Comparison of ENCODE assay signal across 9 mouse cellular contexts in the genomic region with DNA sequence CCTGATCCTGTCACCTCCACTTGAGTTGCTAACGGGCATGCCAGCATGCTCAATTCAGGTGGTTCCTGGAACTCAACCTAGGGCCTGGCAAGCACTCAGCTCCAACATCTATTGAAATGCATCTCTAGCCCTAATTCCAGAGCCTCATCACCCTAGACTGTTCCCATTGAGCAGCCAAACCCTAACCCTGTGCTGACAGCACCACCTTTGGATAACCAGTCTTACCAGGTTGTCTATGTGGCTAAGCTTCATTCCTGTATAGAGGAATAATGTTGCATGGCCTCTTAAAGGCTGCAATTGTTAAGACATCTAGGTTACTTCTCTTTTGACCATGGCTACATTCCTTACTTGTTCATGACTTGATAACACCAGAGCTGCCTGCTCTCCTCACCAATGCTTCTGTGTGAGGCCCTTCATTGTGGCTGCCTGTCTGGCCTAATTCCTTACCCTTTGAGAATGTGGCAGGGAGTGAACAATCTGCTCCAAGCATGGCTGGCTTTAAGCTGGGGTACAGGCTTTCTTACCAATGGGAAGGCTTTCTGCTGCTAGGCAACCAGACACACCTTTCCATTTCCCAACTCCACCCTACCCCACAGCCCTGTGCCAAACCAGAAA. TPM values are rescaled to one million over a fixed set of nuclear protein-coding genes. Genes with fewer than 3 reads are reported as not detected.
DNase-seq lines count a peak whose midpoint lies in the region; ATAC-seq and TF ChIP-seq lines count a peak whose summit lies in the region.
"Had no signal": no experiment of that assay in that cellular context is flagged by ENCODE, and none has a peak within 500 bp of the region (broad histone marks: within the 10 kb centered on the region; RNA-seq: fewer than 3 reads in every experiment).

No protein-coding gene starts in this region.

- WGBS in heart, embryonic 11.5 days (ENCODE audit: insufficient replicate concordance), result 14% methylated on average over 1 of the region's 1 CpGs
- WGBS in forebrain, postnatal 0 days, result 6% methylated on average over 1 of the region's 1 CpGs
- WGBS in limb, embryonic 10.5 days, result 20% methylated on average over 1 of the region's 1 CpGs
- WGBS in midbrain, embryonic 14.5 days, result 33% methylated on average over 1 of the region's 1 CpGs

- no peaks in the 10 kb centered on the region for H3K9me3 ChIP-seq in heart, embryonic 11.5 days (replicated peaks; ENCODE audit: control insufficient read depth, low read length)
- no peaks in the 10 kb centered on the region for H3K9me3 ChIP-seq in forebrain, postnatal 0 days (ENCODE audit: low read length)
- H3K9me3 ChIP-seq in limb, embryonic 10.5 days (replicated peaks), result no peaks in the 10 kb centered on the region
- no peaks in the 10 kb centered on the region for H3K9me3 ChIP-seq in midbrain, embryonic 14.5 days (ENCODE audit: control insufficient read depth, low read length)

- peak overlapping the region; percentile 41 for H3K4me2 ChIP-seq in heart, embryonic 11.5 days
- peak overlapping the region; percentile 83 for H3K4me2 ChIP-seq in forebrain, postnatal 0 days (ENCODE audit: low read depth)
- peak overlapping the region; percentile 86 for H3K4me2 ChIP-seq in midbrain, embryonic 14.5 days (ENCODE audit: low read length)

- peak overlapping the region; percentile 31 for H3K9ac ChIP-seq in heart, embryonic 11.5 days (ENCODE audit: low read depth, low read length)
- peak overlapping the region; percentile 47 for H3K9ac ChIP-seq in forebrain, postnatal 0 days
- H3K9ac ChIP-seq in midbrain, embryonic 14.5 days (replicated peaks; ENCODE audit: low read length), result peak overlapping the region; percentile 36

- no peak for DNase-seq in heart, postnatal 36 days
- peak; percentile 75 for DNase-seq in NIH3T3 (ENCODE audit: low read depth)
- DNase-seq in forebrain, postnatal 0 days, result peak; percentile 25
- peak; percentile 63 for DNase-seq in limb, embryonic 10.5 days (ENCODE audit: low spot score)
- DNase-seq in midbrain, embryonic 14.5 days, result no peak
- DNase-seq in urinary bladder, postnatal 14 days (ENCODE audit: low spot score), result no peak
- no peak for DNase-seq in left cerebral cortex, adult 18-20 months (ENCODE audit: low spot score in 2 of 2)

- peaks cover 2% of the 10 kb centered on the region; the same call in 1 of the 2 replicates for H3K36me3 ChIP-seq in heart, embryonic 11.5 days (ENCODE audit: control insufficient read depth, insufficient read depth, low read length)
- peaks cover 15% of the 10 kb centered on the region for H3K36me3 ChIP-seq in forebrain, postnatal 0 days (ENCODE audit: insufficient read depth)
- H3K36me3 ChIP-seq in limb, embryonic 10.5 days, result peaks cover 23% of the 10 kb centered on the region
- peaks cover 28% of the 10 kb centered on the region for H3K36me3 ChIP-seq in midbrain, embryonic 14.5 days (ENCODE audit: control insufficient read depth, insufficient read depth, low read length)

- TF ChIP-seq CTCF in forebrain, postnatal 0 days (IDR thresholded peaks at IDR 0.05; ENCODE audit: low read depth), result no peak

- peak overlapping the region; percentile 16 for H3K27ac ChIP-seq in heart, embryonic 11.5 days (ENCODE audit: low read depth, low read length)
- H3K27ac ChIP-seq in forebrain, postnatal 0 days (ENCODE audit: low read depth, low read length), result 0 out of 2 replicates have a peak overlapping the region, but pooled peaks have one; percentile 29
- H3K27ac ChIP-seq in limb, embryonic 10.5 days, result no peak overlapping the region
- peak overlapping the region; percentile 26; the same call in 1 of the 2 replicates for H3K27ac ChIP-seq in midbrain, embryonic 14.5 days (replicated peaks; ENCODE audit: low read depth, low read length)

- ATAC-seq in heart, embryonic 11.5 days (replicated peaks; ENCODE audit: insufficient number of reproducible peaks, low FRiP score, low TSS enrichment), result no peak
- ATAC-seq in forebrain, postnatal 0 days, result no peak
- no peak for ATAC-seq in midbrain, embryonic 14.5 days (ENCODE audit: low FRiP score, low TSS enrichment)

- H3K27me3 ChIP-seq in heart, embryonic 11.5 days (ENCODE audit: control insufficient read depth, insufficient read depth, low read length), result no peaks in the 10 kb centered on the region
- H3K27me3 ChIP-seq in forebrain, postnatal 0 days (ENCODE audit: insufficient read depth, low read length), result no peaks in the 10 kb centered on the region
- H3K27me3 ChIP-seq in limb, embryonic 10.5 days (ENCODE audit: low read depth, poor library complexity, severe bottlenecking), result no peaks in the 10 kb centered on the region
- H3K27me3 ChIP-seq in midbrain, embryonic 14.5 days (ENCODE audit: control insufficient read depth, insufficient read depth, low read length), result no peaks in the 10 kb centered on the region

- H3K4me3 ChIP-seq in heart, embryonic 11.5 days (ENCODE audit: low read depth, low read length), result peak overlapping the region; percentile 2
- peak overlapping the region; percentile 40 for H3K4me3 ChIP-seq in forebrain, postnatal 0 days (ENCODE audit: low read depth, low read length)
- peak overlapping the region; percentile 32 for H3K4me3 ChIP-seq in limb, embryonic 10.5 days
- H3K4me3 ChIP-seq in midbrain, embryonic 14.5 days (replicated peaks; ENCODE audit: low read depth, low read length), result peak overlapping the region; percentile 41

- intact Hi-C loops in heart, postnatal 36 days (cut with DNase I), result loop anchor here (2.0 kb wide), 1 partner anchor 34 kb away; no protein-coding TSS in a partner anchor

- no peaks in the 10 kb centered on the region; the same call in 1 of the 2 replicates for H3K4me1 ChIP-seq in heart, embryonic 11.5 days (ENCODE audit: control insufficient read depth, insufficient read depth, low read length)
- peaks cover 5% of the 10 kb centered on the region; the same call in 1 of the 2 replicates for H3K4me1 ChIP-seq in forebrain, postnatal 0 days (ENCODE audit: insufficient read depth)
- H3K4me1 ChIP-seq in limb, embryonic 10.5 days, result peaks cover 19% of the 10 kb centered on the region
- peaks cover 13% of the 10 kb centered on the region for H3K4me1 ChIP-seq in midbrain, embryonic 14.5 days (ENCODE audit: control insufficient read depth, insufficient read depth, low read length)

RNA-seq across cellular contexts. Expression of a gene that starts 3.2 kb away (rescaled TPM):
- 1,448 and 1,508 TPM in 2 replicates for polyA plus RNA-seq in heart, embryonic 11.5 days (2014; fragmentation: Nextera tagmentation; extraction: Ambion mirVana)
- total RNA-seq in heart, postnatal 36 days (2021), result 100 to 1,000 TPM; 218 to 338 TPM
- 2,455 and 2,516 TPM in 2 replicates for total RNA-seq in forebrain, postnatal 0 days (2014; rRNA removed)
- polyA plus RNA-seq in forebrain, postnatal 0 days (2015; fragmentation: Nextera tagmentation; extraction: Ambion mirVana), result 4,096 and 4,381 TPM in 2 replicates
- 3,099 and 3,197 TPM in 2 replicates for polyA plus RNA-seq in limb, embryonic 10.5 days (2016; fragmentation: Nextera tagmentation; extraction: Ambion mirVana)
- 4,502 and 4,930 TPM in 2 replicates for polyA plus RNA-seq in midbrain, embryonic 14.5 days (2014; fragmentation: Nextera tagmentation; extraction: Ambion mirVana)
- total RNA-seq in left cerebral cortex, adult 18-20 months (2021), result 1,000 to 10,000 TPM; 1,195 to 1,258 TPM

RNA-seq across cellular contexts. Expression of a gene that starts 16.2 kb away (rescaled TPM):
- polyA plus RNA-seq in heart, embryonic 11.5 days (2014; fragmentation: Nextera tagmentation; extraction: Ambion mirVana), result 0.57 TPM in 1 of 2 replicates, not detected in the other
- not detected for total RNA-seq in heart, postnatal 36 days (2021)
- total RNA-seq in forebrain, postnatal 0 days (2014; rRNA removed), result 0.29 TPM in 1 of 2 replicates, not detected in the other
- 1.9 and 2.0 TPM in 2 replicates for polyA plus RNA-seq in forebrain, postnatal 0 days (2015; fragmentation: Nextera tagmentation; extraction: Ambion mirVana)
- 0.35 and 0.74 TPM in 2 replicates for polyA plus RNA-seq in limb, embryonic 10.5 days (2016; fragmentation: Nextera tagmentation; extraction: Ambion mirVana)
- polyA plus RNA-seq in midbrain, embryonic 14.5 days (2014; fragmentation: Nextera tagmentation; extraction: Ambion mirVana), result 1.7 and 2.5 TPM in 2 replicates
- total RNA-seq in left cerebral cortex, adult 18-20 months (2021), result not detected
- total RNA-seq: left cerebral cortex, postnatal 10 days had no signal

RNA-seq across cellular contexts. Expression of a gene that starts 33.4 kb away (rescaled TPM):
- polyA plus RNA-seq in heart, embryonic 11.5 days (2014; fragmentation: Nextera tagmentation; extraction: Ambion mirVana), result 24.2 and 29.6 TPM in 2 replicates
- total RNA-seq in heart, postnatal 36 days (2021), result 10 to 100 TPM; 13.8 to 15.4 TPM
- 107 and 132 TPM in 2 replicates for total RNA-seq in forebrain, postnatal 0 days (2014; rRNA removed)
- 73.4 and 97.8 TPM in 2 replicates for polyA plus RNA-seq in forebrain, postnatal 0 days (2015; fragmentation: Nextera tagmentation; extraction: Ambion mirVana)
- 34.2 and 40.6 TPM in 2 replicates for polyA plus RNA-seq in limb, embryonic 10.5 days (2016; fragmentation: Nextera tagmentation; extraction: Ambion mirVana)
- polyA plus RNA-seq in midbrain, embryonic 14.5 days (2014; fragmentation: Nextera tagmentation; extraction: Ambion mirVana), result 95.9 and 114 TPM in 2 replicates
- 10 to 100 TPM; 11.6 to 15.6 TPM for total RNA-seq in left cerebral cortex, adult 18-20 months (2021)

Comparison
In these comparisons a context has a peak if more than half of its experiments do, and no peak if none do; other contexts are left out.
1. DNase-seq: peak in NIH3T3 (single experiment), forebrain, postnatal 0 days (single experiment) and limb, embryonic 10.5 days (single experiment); none in heart, postnatal 36 days (0 of 2), midbrain, embryonic 14.5 days (single experiment), urinary bladder, postnatal 14 days (single experiment) and left cerebral cortex, adult 18-20 months (0 of 2).
2. Peak in every context shown above with its lines, with median percentiles within 50 percentile points of each other: H3K4me2 ChIP-seq, H3K4me3 ChIP-seq and H3K9ac ChIP-seq.